ENCODE assay signal across 13 mouse cellular contexts in the genomic region with DNA sequence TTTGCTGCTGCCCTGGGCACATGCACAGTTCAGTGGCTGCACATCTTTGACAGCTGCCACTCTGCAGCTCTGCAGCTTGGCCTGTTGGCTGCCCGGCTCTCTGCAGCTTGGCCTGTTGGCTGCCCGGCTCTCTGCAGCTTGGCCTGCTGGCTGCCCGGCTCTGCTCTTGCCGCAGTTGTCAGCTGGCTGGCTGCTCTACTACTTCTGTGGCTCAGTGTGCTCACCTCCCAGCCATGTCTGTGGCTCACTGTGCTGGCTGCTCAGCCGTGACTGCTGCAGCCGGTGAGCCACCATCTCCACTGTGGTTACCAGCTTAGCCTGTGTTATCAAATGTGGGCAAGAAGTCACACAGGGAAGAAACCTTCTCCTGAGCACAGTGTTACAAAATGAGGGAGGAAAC. TPM values are rescaled to one million over a fixed set of nuclear protein-coding genes. Genes with fewer than 3 reads are reported as not detected.
DNase-seq lines count a peak whose midpoint lies in the region; ATAC-seq and TF ChIP-seq lines count a peak whose summit lies in the region.
"Had no signal": no experiment of that assay in that cellular context is flagged by ENCODE, and none has a peak within 500 bp of the region (broad histone marks: within the 10 kb centered on the region; RNA-seq: fewer than 3 reads in every experiment).

No protein-coding gene starts in this region.

- peak; percentile 21 to 26 for DNase-seq in layer of hippocampus, postnatal 10 days (ENCODE audit: low spot score in 2 of 2)
- no peak for DNase-seq in layer of hippocampus, postnatal 25 days (ENCODE audit: extremely low spot score in 1 of 2, low spot score in 1 of 2)
- no peak for DNase-seq in lung, postnatal 4 days
- DNase-seq in B cell, adult 2 months, result no peak
- DNase-seq: gastrocnemius, postnatal 36 days; thymus, postnatal 14 days had no signal

- no peaks in the 10 kb centered on the region for H3K36me3 ChIP-seq in kidney, embryonic 16.5 days (ENCODE audit: insufficient read depth, low read length)
- H3K36me3 ChIP-seq in myocyte (ENCODE audit: control insufficient read depth, insufficient read depth), result no peaks in the 10 kb centered on the region
- H3K36me3 ChIP-seq: G1E; hindbrain, embryonic 15.5 days; liver, embryonic 12.5 days had no signal

- H3K4me3 ChIP-seq in brown adipose tissue, adult 24 weeks (ENCODE audit: insufficient read depth, low read depth, low read length), result no peak overlapping the region
- H3K4me3 ChIP-seq in kidney, embryonic 16.5 days (ENCODE audit: low read length), result no peak overlapping the region
- H3K4me3 ChIP-seq in myocyte, result no peak overlapping the region
- H3K4me3 ChIP-seq: hindbrain, embryonic 15.5 days; liver, embryonic 12.5 days had no signal

- no peak overlapping the region for H3K4me2 ChIP-seq in kidney, embryonic 16.5 days (replicated peaks; ENCODE audit: low read depth, low read length)
- no peak overlapping the region for H3K4me2 ChIP-seq in myocyte (ENCODE audit: low read depth)
- H3K4me2 ChIP-seq: hindbrain, embryonic 15.5 days; liver, embryonic 12.5 days had no signal

- H3K9me3 ChIP-seq in kidney, embryonic 16.5 days (ENCODE audit: low read length), result no peaks in the 10 kb centered on the region
- H3K9me3 ChIP-seq: G1E; hindbrain, embryonic 15.5 days; liver, embryonic 12.5 days had no signal

- H3K79me2 ChIP-seq in myocyte (ENCODE audit: control insufficient read depth, insufficient read depth), result no peaks in the 10 kb centered on the region

- 38% methylated on average over 6 of the region's 6 CpGs for WGBS in kidney, embryonic 16.5 days

- ATAC-seq in kidney, embryonic 16.5 days (ENCODE audit: low FRiP score, low TSS enrichment), result peak; percentile 68
- ATAC-seq: liver, embryonic 12.5 days had no signal

- no peak for TF ChIP-seq POLR2A in myocyte (IDR thresholded peaks at IDR 0.05; ENCODE audit: insufficient read length, low read depth)

- no peaks in the 10 kb centered on the region for H3K4me1 ChIP-seq in brown adipose tissue, adult 24 weeks (ENCODE audit: control insufficient read depth, insufficient read depth, insufficient read length, low read length)
- H3K4me1 ChIP-seq in kidney, embryonic 16.5 days (ENCODE audit: insufficient read depth, low read length), result peaks cover 7% of the 10 kb centered on the region

- no peak overlapping the region for H3K9ac ChIP-seq in kidney, embryonic 16.5 days (replicated peaks; ENCODE audit: low read length)
- H3K9ac ChIP-seq: hindbrain, embryonic 15.5 days; liver, embryonic 12.5 days had no signal

- H3ac ChIP-seq in myocyte (ENCODE audit: control insufficient read depth, insufficient read length), result no peak overlapping the region

- no peaks in the 10 kb centered on the region for H3K27me3 ChIP-seq in kidney, embryonic 16.5 days (ENCODE audit: insufficient read depth, low read length)
- no peaks in the 10 kb centered on the region for H3K27me3 ChIP-seq in myocyte (ENCODE audit: control insufficient read depth, insufficient read depth, insufficient read length)
- H3K27me3 ChIP-seq: hindbrain, embryonic 15.5 days; liver, embryonic 12.5 days had no signal

- peak overlapping the region; percentile 10; the same call in 1 of the 2 replicates for H3K27ac ChIP-seq in brown adipose tissue, adult 24 weeks (replicated peaks; ENCODE audit: low read depth, low read length)
- no peak overlapping the region for H3K27ac ChIP-seq in kidney, embryonic 16.5 days (ENCODE audit: low read length)
- H3K27ac ChIP-seq: hindbrain, embryonic 15.5 days; liver, embryonic 12.5 days; macrophage had no signal

TF ChIP-seq in myocyte, 11 proteins besides CTCF, POLR2A, EP300 and RAD21:
- TF ChIP-seq USF1 (IDR thresholded peaks at IDR 0.05; ENCODE audit: low read depth) (no peak), REST (IDR thresholded peaks at IDR 0.05; ENCODE audit: insufficient read depth, insufficient read length) (no peak), TCF12 (IDR thresholded peaks at IDR 0.05; ENCODE audit: insufficient read depth, poor library complexity, severe bottlenecking) (no peak), MYOG (IDR thresholded peaks at IDR 0.05; ENCODE audit: control insufficient read depth in 1 of 3, insufficient read depth in 1 of 3, insufficient read length in 2 of 3, low read depth in 2 of 3) (peak in 2 of 3 experiments; percentile 73 to 77), E2F4 (IDR thresholded peaks at IDR 0.05; ENCODE audit: insufficient read depth) (no peak), MYOD1 (IDR thresholded peaks at IDR 0.05; ENCODE audit: control insufficient read depth in 1 of 3, insufficient read length in 2 of 3, low read depth in 2 of 3) (peak in 1 of 3 experiments; percentile 55), CEBPB (IDR thresholded peaks at IDR 0.05; ENCODE audit: insufficient read depth, poor library complexity, severe bottlenecking) (no peak), SRF (IDR thresholded peaks at IDR 0.05; ENCODE audit: control insufficient read depth, insufficient read length, low read depth) (no peak), TCF3 (IDR thresholded peaks at IDR 0.05; ENCODE audit: insufficient read length, low read depth) (no peak), MAX (IDR thresholded peaks at IDR 0.05; ENCODE audit: low read depth) (no peak), POLR2AphosphoS2 (IDR thresholded peaks at IDR 0.05; ENCODE audit: insufficient read length, low read depth) (no peak)
TF ChIP-seq in myocyte: peak in this region for 2.

RNA-seq across cellular contexts. Expression of a gene that starts 4.2 kb away (rescaled TPM):
- total RNA-seq in layer of hippocampus, postnatal 10 days (2021), result 1 to 10 TPM; 6.9 to 7.2 TPM
- total RNA-seq in layer of hippocampus, postnatal 25 days (2021), result 1 to 10 TPM; 5.6 to 6.8 TPM
- 5.7 and 7.6 TPM in 2 replicates for polyA plus RNA-seq in brown adipose tissue, adult 24 weeks (2012; ENCODE audit: insufficient read depth, insufficient read length, missing spikeins)
- polyA plus RNA-seq in kidney, embryonic 16.5 days (2015; fragmentation: Nextera tagmentation; extraction: Ambion mirVana), result 7.0 and 7.7 TPM in 2 replicates
- 0.65 TPM for polyA plus RNA-seq in myocyte (2012; fragmentation: generic; extraction: Trizol)
- polyA plus RNA-seq: G1E had no signal

Comparison
In these comparisons a context has a peak if more than half of its experiments do, and no peak if none do; other contexts are left out.
1. DNase-seq: peak in layer of hippocampus, postnatal 10 days (2 of 2); none in layer of hippocampus, postnatal 25 days (0 of 2), lung, postnatal 4 days (0 of 2) and B cell, adult 2 months (0 of 2).